17 mouse cellular contexts compared by ENCODE assay signal in the genomic region with DNA sequence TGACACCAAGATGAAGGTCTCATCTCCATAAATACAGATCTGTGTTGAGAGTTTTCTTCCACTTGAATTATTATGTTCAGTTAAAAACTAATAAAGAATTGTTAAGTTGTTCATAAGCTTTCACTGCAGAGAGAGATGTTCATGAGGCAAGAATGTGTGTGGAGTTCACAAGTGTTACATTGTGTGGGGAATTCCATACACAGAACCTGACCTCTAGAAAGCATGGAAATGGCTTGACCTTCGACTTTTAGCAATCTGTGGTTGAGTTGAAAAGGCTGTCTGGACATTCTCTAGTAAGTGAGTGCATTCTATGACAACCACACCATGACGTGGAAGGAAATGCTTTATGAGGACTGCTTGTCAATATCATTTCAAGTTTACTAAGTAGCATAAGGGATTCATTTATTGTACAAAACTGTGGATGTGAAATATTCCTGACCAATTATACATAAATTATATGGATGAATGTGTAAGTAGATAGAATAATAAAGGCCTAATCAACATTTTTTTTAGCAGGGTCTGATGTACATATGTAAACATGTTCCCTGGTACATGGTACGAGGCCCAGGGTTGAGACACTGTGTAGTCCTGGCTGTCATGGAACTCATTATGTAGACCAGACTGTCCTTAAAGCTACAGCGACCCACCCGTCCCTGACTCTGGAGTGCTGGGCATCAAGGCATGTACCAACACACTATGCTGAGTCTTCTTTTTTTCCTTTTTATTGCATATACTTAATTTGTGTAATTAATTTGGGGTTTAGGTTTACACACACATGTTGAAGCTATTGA.
A peak's percentile ranks its signal among the peaks of the same experiment; 100 is the strongest.
DNase-seq lines count a peak whose midpoint lies in the region; ATAC-seq and TF ChIP-seq lines count a peak whose summit lies in the region.
"Had no signal": no experiment of that assay in that cellular context is flagged by ENCODE, and none has a peak within 500 bp of the region (broad histone marks: within the 10 kb centered on the region; RNA-seq: fewer than 3 reads in every experiment).

No protein-coding gene starts in this region.

- peak; percentile 25 for DNase-seq in embryonic facial prominence, embryonic 11.5 days (ENCODE audit: low spot score)
- no peak for DNase-seq in embryonic facial prominence, embryonic 10.5 days (ENCODE audit: low spot score)
- peak; percentile 40 for DNase-seq in limb, embryonic 11.5 days (ENCODE audit: low spot score)
- no peak for DNase-seq in limb, embryonic 10.5 days (ENCODE audit: low spot score)
- DNase-seq in adipocyte (ENCODE audit: low spot score) = peak; percentile 19
- peak; percentile 5 for DNase-seq in limb, embryonic 14.5 days (ENCODE audit: low spot score)
- DNase-seq in left cerebral cortex, adult 9 months (ENCODE audit: low spot score in 2 of 2) = no peak
- DNase-seq in liver, embryonic 11.5 days (ENCODE audit: low spot score) = no peak
- DNase-seq: adrenal gland, postnatal 10 days; cerebellum, adult 9-10 months; liver; liver, postnatal 0 days; midbrain, embryonic 14.5 days had no signal

- H3K4me1 ChIP-seq in embryonic facial prominence, embryonic 11.5 days (ENCODE audit: control insufficient read depth, insufficient read depth, low read length) = no peaks in the 10 kb centered on the region
- peaks cover 6% of the 10 kb centered on the region; the same call in 1 of the 2 replicates for H3K4me1 ChIP-seq in embryonic facial prominence, embryonic 10.5 days
- no peaks in the 10 kb centered on the region for H3K4me1 ChIP-seq in limb, embryonic 11.5 days (ENCODE audit: control insufficient read depth, insufficient read depth, low read length)
- peaks cover 5% of the 10 kb centered on the region; the same call in 1 of the 2 replicates for H3K4me1 ChIP-seq in limb, embryonic 10.5 days
- H3K4me1 ChIP-seq in limb, embryonic 14.5 days (ENCODE audit: control insufficient read depth, insufficient read depth, low read length) = no peaks in the 10 kb centered on the region
- peaks cover 4% of the 10 kb centered on the region; the same call in 1 of the 2 replicates for H3K4me1 ChIP-seq in liver, embryonic 11.5 days (replicated peaks; ENCODE audit: control insufficient read depth, insufficient read depth, low read length)
- H3K4me1 ChIP-seq: hindbrain, embryonic 15.5 days; neural tube, embryonic 13.5 days had no signal

- no peak for TF ChIP-seq POLR2A in limb, embryonic 14.5 days (IDR thresholded peaks at IDR 0.05; ENCODE audit: borderline replicate concordance, extremely low read depth, insufficient read depth, insufficient read length)

- WGBS in embryonic facial prominence, embryonic 11.5 days = 65% methylated on average over 5 of the region's 5 CpGs
- WGBS in embryonic facial prominence, embryonic 10.5 days = 59% methylated on average over 5 of the region's 5 CpGs
- 56% methylated on average over 5 of the region's 5 CpGs for WGBS in limb, embryonic 11.5 days
- 54% methylated on average over 5 of the region's 5 CpGs for WGBS in limb, embryonic 10.5 days
- WGBS in limb, embryonic 14.5 days = 56% methylated on average over 5 of the region's 5 CpGs
- WGBS in liver, embryonic 11.5 days = 69% methylated on average over 5 of the region's 5 CpGs

- no peak overlapping the region for H3K27ac ChIP-seq in embryonic facial prominence, embryonic 11.5 days (replicated peaks; ENCODE audit: low read depth, low read length)
- H3K27ac ChIP-seq in embryonic facial prominence, embryonic 10.5 days (replicated peaks) = no peak overlapping the region
- H3K27ac ChIP-seq in limb, embryonic 11.5 days (replicated peaks; ENCODE audit: low read depth, low read length) = no peak overlapping the region
- H3K27ac ChIP-seq in limb, embryonic 10.5 days = no peak overlapping the region
- H3K27ac ChIP-seq in limb, embryonic 14.5 days (replicated peaks; ENCODE audit: low read depth, low read length) = no peak overlapping the region
- no peak overlapping the region for H3K27ac ChIP-seq in liver, embryonic 11.5 days (ENCODE audit: low read depth, low read length)
- H3K27ac ChIP-seq: hindbrain, embryonic 15.5 days; neural tube, embryonic 13.5 days had no signal

- H3K4me3 ChIP-seq in embryonic facial prominence, embryonic 11.5 days (ENCODE audit: low read depth, low read length) = no peak overlapping the region
- no peak overlapping the region for H3K4me3 ChIP-seq in embryonic facial prominence, embryonic 10.5 days
- H3K4me3 ChIP-seq in limb, embryonic 11.5 days (ENCODE audit: low read depth, low read length) = no peak overlapping the region
- H3K4me3 ChIP-seq in limb, embryonic 10.5 days = no peak overlapping the region
- no peak overlapping the region for H3K4me3 ChIP-seq in limb, embryonic 14.5 days (replicated peaks; ENCODE audit: low read length)
- no peak overlapping the region for H3K4me3 ChIP-seq in liver, embryonic 11.5 days (ENCODE audit: low read depth, low read length)
- H3K4me3 ChIP-seq: hindbrain, embryonic 15.5 days; neural tube, embryonic 13.5 days had no signal

- no peak overlapping the region for H3K9ac ChIP-seq in embryonic facial prominence, embryonic 11.5 days (replicated peaks; ENCODE audit: low read length)
- no peak overlapping the region for H3K9ac ChIP-seq in limb, embryonic 11.5 days (ENCODE audit: low read length)
- H3K9ac ChIP-seq in limb, embryonic 14.5 days (ENCODE audit: low read depth, low read length, severe bottlenecking) = no peak overlapping the region
- no peak overlapping the region for H3K9ac ChIP-seq in liver, embryonic 11.5 days (ENCODE audit: low read depth, low read length)
- H3K9ac ChIP-seq: hindbrain, embryonic 15.5 days; liver, postnatal 0 days; neural tube, embryonic 13.5 days had no signal

- no peaks in the 10 kb centered on the region for H3K27me3 ChIP-seq in embryonic facial prominence, embryonic 11.5 days (ENCODE audit: control insufficient read depth, insufficient read depth, low read length)
- H3K27me3 ChIP-seq in embryonic facial prominence, embryonic 10.5 days (replicated peaks; ENCODE audit: low read depth, poor library complexity, severe bottlenecking) = no peaks in the 10 kb centered on the region
- no peaks in the 10 kb centered on the region for H3K27me3 ChIP-seq in limb, embryonic 11.5 days (ENCODE audit: control insufficient read depth, insufficient read depth, low read length)
- H3K27me3 ChIP-seq in limb, embryonic 10.5 days (ENCODE audit: low read depth, poor library complexity, severe bottlenecking) = no peaks in the 10 kb centered on the region
- H3K27me3 ChIP-seq in limb, embryonic 14.5 days (ENCODE audit: control insufficient read depth, insufficient read depth, low read length) = no peaks in the 10 kb centered on the region
- no peaks in the 10 kb centered on the region for H3K27me3 ChIP-seq in liver, embryonic 11.5 days (replicated peaks; ENCODE audit: control insufficient read depth, insufficient read depth, low read length)
- H3K27me3 ChIP-seq: CH12.LX; hindbrain, embryonic 15.5 days; neural tube, embryonic 13.5 days had no signal

- no peaks in the 10 kb centered on the region for H3K36me3 ChIP-seq in embryonic facial prominence, embryonic 11.5 days (replicated peaks; ENCODE audit: control insufficient read depth, insufficient read depth, low read depth, low read length)
- no peaks in the 10 kb centered on the region for H3K36me3 ChIP-seq in embryonic facial prominence, embryonic 10.5 days (replicated peaks)
- no peaks in the 10 kb centered on the region for H3K36me3 ChIP-seq in limb, embryonic 11.5 days (ENCODE audit: control insufficient read depth, insufficient read depth, low read length)
- H3K36me3 ChIP-seq in limb, embryonic 10.5 days = no peaks in the 10 kb centered on the region
- H3K36me3 ChIP-seq in limb, embryonic 14.5 days (ENCODE audit: control insufficient read depth, insufficient read depth, low read length) = no peaks in the 10 kb centered on the region
- H3K36me3 ChIP-seq in liver, embryonic 11.5 days (ENCODE audit: control insufficient read depth, insufficient read depth, low read length) = no peaks in the 10 kb centered on the region
- H3K36me3 ChIP-seq: hindbrain, embryonic 15.5 days; neural tube, embryonic 13.5 days had no signal

- no peak overlapping the region for H3K4me2 ChIP-seq in embryonic facial prominence, embryonic 11.5 days (ENCODE audit: low read depth, low read length)
- no peak overlapping the region for H3K4me2 ChIP-seq in limb, embryonic 11.5 days (ENCODE audit: low read depth, severe bottlenecking)
- H3K4me2 ChIP-seq in limb, embryonic 14.5 days (replicated peaks; ENCODE audit: low read depth, low read length, severe bottlenecking) = no peak overlapping the region
- no peak overlapping the region for H3K4me2 ChIP-seq in liver, embryonic 11.5 days
- H3K4me2 ChIP-seq: hindbrain, embryonic 15.5 days; neural tube, embryonic 13.5 days had no signal

- no peak for ATAC-seq in embryonic facial prominence, embryonic 11.5 days (replicated peaks; ENCODE audit: insufficient number of reproducible peaks, low FRiP score, low TSS enrichment, low read depth)
- peak; percentile 77 for ATAC-seq in limb, embryonic 11.5 days (ENCODE audit: insufficient number of reproducible peaks, low FRiP score, low TSS enrichment, low read depth)
- 0 out of 2 replicates have a peak, but pooled peaks have one; percentile 26 for ATAC-seq in limb, embryonic 14.5 days (ENCODE audit: low FRiP score, low read depth)
- ATAC-seq in liver, embryonic 11.5 days (replicated peaks; ENCODE audit: low FRiP score) = no peak
- ATAC-seq: intestine, postnatal 0 days; liver, postnatal 0 days had no signal

- no peaks in the 10 kb centered on the region for H3K9me3 ChIP-seq in embryonic facial prominence, embryonic 11.5 days (replicated peaks; ENCODE audit: control insufficient read depth, low read length)
- no peaks in the 10 kb centered on the region for H3K9me3 ChIP-seq in embryonic facial prominence, embryonic 10.5 days
- H3K9me3 ChIP-seq in limb, embryonic 11.5 days (ENCODE audit: control insufficient read depth, low read length) = no peaks in the 10 kb centered on the region
- H3K9me3 ChIP-seq in limb, embryonic 10.5 days (replicated peaks) = no peaks in the 10 kb centered on the region
- no peaks in the 10 kb centered on the region for H3K9me3 ChIP-seq in limb, embryonic 14.5 days (ENCODE audit: control insufficient read depth, low read length)
- H3K9me3 ChIP-seq in liver, embryonic 11.5 days (ENCODE audit: control insufficient read depth, low read length) = no peaks in the 10 kb centered on the region
- H3K9me3 ChIP-seq: hindbrain, embryonic 15.5 days; neural tube, embryonic 13.5 days had no signal

Comparison
In these comparisons a context has a peak if more than half of its experiments do, and no peak if none do; other contexts are left out.
1. DNase-seq: peak in embryonic facial prominence, embryonic 11.5 days (single experiment), limb, embryonic 11.5 days (single experiment), adipocyte (single experiment) and limb, embryonic 14.5 days (single experiment); none in embryonic facial prominence, embryonic 10.5 days (single experiment), limb, embryonic 10.5 days (single experiment), left cerebral cortex, adult 9 months (0 of 2) and liver, embryonic 11.5 days (single experiment).
2. ATAC-seq: peak in limb, embryonic 11.5 days (single experiment) and limb, embryonic 14.5 days (single experiment); none in embryonic facial prominence, embryonic 11.5 days (single experiment) and liver, embryonic 11.5 days (single experiment).